Mouse (Mus musculus) forebrain, embryonic 15.5 days (tissue): Measurements from ENCODE around the gene Paqr4. TPM values are rescaled to one million over a fixed set of nuclear protein-coding genes. Genes with fewer than 3 reads are reported as not detected.

Experiments
- ATAC-seq: fragments of 200-750 bp; cut with Nextera tagmentation; replicated peaks from 2 replicates; pipeline ENCODE4 v1.8.0; 2017; ENCODE audit warnings: mild to moderate bottlenecking, moderate TSS enrichment, moderate library complexity
- H3K27ac ChIP-seq: fragments of 300-500 bp; sonication (generic); replicated peaks from 2 replicates; pipeline ENCODE4 v1.5.1; 2015; ENCODE audit warnings: mild to moderate bottlenecking, inconsistent platforms
- H3K27me3 ChIP-seq: fragments of 300-500 bp; sonication (generic); 2 replicates; pipeline ENCODE4 v1.6.1; 2015; ENCODE audit warnings: inconsistent platforms
- H3K36me3 ChIP-seq: fragments of 300-500 bp; sonication (generic); 2 replicates; pipeline ENCODE4 v1.6.1; 2015; ENCODE audit warnings: mild to moderate bottlenecking, inconsistent platforms
- H3K4me1 ChIP-seq: fragments of 300-500 bp; sonication (generic); 2 replicates; pipeline ENCODE4 v1.6.1; 2015; ENCODE audit warnings: inconsistent platforms
- H3K4me2 ChIP-seq: fragments of 300-500 bp; sonication (generic); replicated peaks from 2 replicates; pipeline ENCODE4 v1.6.1; 2015; ENCODE audit warnings: mild to moderate bottlenecking, inconsistent platforms
- H3K4me3 ChIP-seq: fragments of 300-500 bp; sonication (generic); 2 replicates; pipeline ENCODE4 v1.5.1; 2015; ENCODE audit warnings: mild to moderate bottlenecking, inconsistent platforms
- H3K9ac ChIP-seq: fragments of 300-500 bp; sonication (generic); replicated peaks from 2 replicates; pipeline ENCODE4 v1.6.1; 2015; ENCODE audit warnings: mild to moderate bottlenecking, inconsistent platforms
- H3K9me3 ChIP-seq: fragments of 300-500 bp; sonication (generic); 2 replicates; pipeline ENCODE4 v1.6.1; 2016; ENCODE audit warnings: inconsistent platforms
- WGBS: fragments of 180-500 bp; shearing (Covaris S2); methylation state at CpG from one replicate; pipeline ENCODE4 v1.1.7; 2015; ENCODE audit warnings: mixed read lengths; 5-methylcytosine and 5-hydroxymethylcytosine counted together
- polyA plus RNA-seq: library from polyadenylated mRNA; unstranded; fragments of >200 nt; fragmentation: Nextera tagmentation; extraction: Ambion mirVana; gene quantifications from 2 replicates; pipeline ENCODE4 v1.2.1, GENCODE M21; 2015

Gene Paqr4
- polyA plus RNA-seq, 1 experiment from 2014 or later: 39.7 TPM

DNA sequence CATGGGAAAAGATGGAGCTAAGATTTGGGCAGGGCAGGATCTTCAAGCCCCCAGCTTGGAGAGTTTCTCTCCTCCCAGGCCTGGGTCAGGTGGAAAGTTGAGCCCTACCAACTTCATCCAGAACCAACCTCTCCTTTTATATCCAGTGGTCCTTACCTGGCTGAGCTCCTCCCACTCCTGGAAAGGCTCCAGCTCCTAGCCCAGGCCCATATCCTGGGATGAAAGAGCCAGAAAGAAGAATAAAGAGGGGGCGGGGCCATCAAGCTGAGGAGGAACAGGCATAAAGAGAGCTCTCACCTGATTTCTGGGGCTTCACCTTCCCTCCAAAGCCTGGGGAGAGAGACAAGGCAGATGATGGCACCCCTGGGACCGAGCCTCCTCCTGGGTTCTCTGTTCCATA, 23.7 kb downstream of the Paqr4 start:
- H3K36me3 ChIP-seq: no peaks in the 10 kb centered on the region
- no peak overlapping the region for H3K27ac ChIP-seq
- WGBS: 54% methylated on average over 2 of the region's 2 CpGs
- H3K9ac ChIP-seq: no peak overlapping the region
- H3K4me2 ChIP-seq: no peak overlapping the region
- no peak overlapping the region for H3K4me3 ChIP-seq
- no peak for ATAC-seq
- H3K9me3 ChIP-seq: no peaks in the 10 kb centered on the region
- H3K4me1 ChIP-seq: no peaks in the 10 kb centered on the region
- no peaks in the 10 kb centered on the region for H3K27me3 ChIP-seq

DNA sequence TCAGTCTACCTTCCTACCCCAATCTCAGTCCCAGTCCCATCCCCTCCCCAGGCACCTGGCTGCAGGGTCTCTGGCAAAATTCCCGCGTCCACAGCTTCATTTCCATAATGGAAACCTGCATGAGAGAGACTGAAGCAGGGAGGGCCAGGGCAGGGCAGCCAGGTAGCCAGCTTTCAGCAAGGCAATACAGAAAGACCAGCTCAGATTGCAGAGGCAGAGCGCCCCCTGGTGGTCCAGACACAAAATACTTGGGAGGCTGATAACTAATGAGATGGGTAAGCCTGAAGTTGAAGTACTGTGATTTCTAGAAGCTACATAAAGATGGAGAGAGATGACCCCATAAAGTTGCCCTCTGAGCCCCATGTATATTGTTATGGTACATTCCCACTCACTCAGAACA, 34.5 kb downstream of the Paqr4 start:
- Histone ChIP-seq H3K27ac (no peak overlapping the region), H3K9me3 (no peaks in the 10 kb centered on the region), H3K9ac (no peak overlapping the region; the same call in 1 of the 2 replicates), H3K27me3 (0 out of 2 replicates have a peak, but pooled peaks cover 6% of the 10 kb centered on the region), H3K4me1 (no peaks in the 10 kb centered on the region), H3K36me3 (no peaks in the 10 kb centered on the region), H3K4me3 (no peak overlapping the region), H3K4me2 (no peak overlapping the region)
- peak; percentile 44 for ATAC-seq
- 1% methylated on average over 3 of the region's 3 CpGs for WGBS

DNA sequence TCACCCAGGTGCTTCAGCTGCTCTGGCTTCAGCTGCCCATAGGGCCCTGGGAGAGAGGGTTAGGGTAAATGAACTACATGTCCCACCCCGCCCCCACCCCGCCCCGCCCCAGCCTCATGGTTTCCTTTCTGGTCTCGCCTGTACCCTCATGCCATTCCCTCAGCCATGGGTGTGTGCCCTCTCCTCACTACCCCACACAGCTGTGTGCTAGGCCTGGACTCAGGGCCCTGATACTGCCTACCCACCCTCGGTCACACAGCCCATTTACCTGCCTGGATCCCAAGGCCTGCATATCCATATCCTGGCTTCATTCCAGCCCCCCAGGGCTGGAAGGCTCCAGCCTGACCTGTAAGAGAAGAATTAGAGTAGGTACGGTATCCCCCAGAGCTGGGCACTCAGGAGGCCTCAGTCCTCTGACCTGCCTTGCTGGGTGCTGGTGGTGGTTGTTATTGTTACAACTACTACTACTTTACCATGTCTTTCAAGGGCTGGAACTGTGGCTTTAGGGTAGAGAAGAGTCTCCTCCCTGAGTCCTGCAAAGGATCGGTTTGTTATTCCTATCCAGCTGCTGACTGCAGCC, 35.1 kb downstream of the Paqr4 start:
- H3K9ac ChIP-seq: no peak overlapping the region; the same call in 1 of the 2 replicates
- H3K27me3 ChIP-seq: peaks cover 9% of the 10 kb centered on the region; the same call in 1 of the 2 replicates
- H3K4me2 ChIP-seq: no peak overlapping the region
- H3K36me3 ChIP-seq: no peaks in the 10 kb centered on the region
- H3K27ac ChIP-seq: no peak overlapping the region
- H3K9me3 ChIP-seq: no peaks in the 10 kb centered on the region
- WGBS: 72% methylated on average over 7 of the region's 7 CpGs
- no peaks in the 10 kb centered on the region for H3K4me1 ChIP-seq
- no peak overlapping the region for H3K4me3 ChIP-seq
- peak; percentile 41 for ATAC-seq

DNA sequence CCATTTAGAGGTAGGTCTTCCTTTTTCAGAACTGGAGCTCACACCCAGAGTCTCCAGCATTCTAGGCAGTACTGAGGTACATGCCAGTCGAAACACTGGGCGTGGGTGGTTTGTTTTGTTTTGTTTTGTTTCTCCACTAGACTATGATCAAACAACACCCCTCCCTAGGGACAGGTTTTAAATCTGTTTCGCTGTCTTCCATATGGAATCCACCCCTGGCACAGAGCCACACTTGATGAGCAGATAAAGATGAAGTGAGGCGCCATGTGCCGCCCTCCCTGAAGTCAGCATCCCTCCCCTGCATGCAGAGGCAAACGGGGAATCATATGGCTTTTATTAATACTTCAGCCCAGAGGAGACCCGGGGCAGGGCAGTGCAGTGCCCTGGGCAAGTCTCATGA, 35.9 kb downstream of the Paqr4 start:
- WGBS: 49% methylated on average over 7 of the region's 7 CpGs
- no peak overlapping the region for H3K4me2 ChIP-seq
- no peaks in the 10 kb centered on the region for H3K9me3 ChIP-seq
- H3K27me3 ChIP-seq: peaks cover 8% of the 10 kb centered on the region; the same call in 1 of the 2 replicates
- no peaks in the 10 kb centered on the region for H3K36me3 ChIP-seq
- ATAC-seq: no peak
- H3K4me3 ChIP-seq: no peak overlapping the region
- H3K9ac ChIP-seq: no peak overlapping the region
- no peak overlapping the region for H3K27ac ChIP-seq
- peaks cover 3% of the 10 kb centered on the region for H3K4me1 ChIP-seq

DNA sequence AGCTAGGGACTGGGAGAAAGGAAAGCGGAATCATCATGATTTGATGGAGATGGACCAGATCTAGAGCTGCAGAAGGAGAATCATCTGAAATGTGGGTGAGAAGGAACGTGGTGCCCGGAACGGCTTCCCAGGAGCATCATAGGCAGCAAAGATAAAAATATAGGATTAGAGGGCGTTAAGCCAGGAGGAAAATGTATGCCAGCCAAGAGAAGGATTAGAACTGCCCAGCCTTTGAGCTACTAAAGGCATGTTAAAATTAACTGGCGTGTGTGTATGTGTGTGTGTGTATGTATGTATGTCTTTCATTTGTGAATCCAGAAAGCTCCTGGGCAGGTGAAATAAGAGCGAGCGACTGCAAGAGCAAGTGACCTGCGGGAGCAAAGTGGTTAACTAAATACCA, 37.4 kb downstream of the Paqr4 start:
- no peak for ATAC-seq
- no peak overlapping the region for H3K4me2 ChIP-seq
- H3K4me1 ChIP-seq: peaks cover 9% of the 10 kb centered on the region
- H3K9me3 ChIP-seq: no peaks in the 10 kb centered on the region
- peaks cover 22% of the 10 kb centered on the region for H3K27me3 ChIP-seq
- H3K9ac ChIP-seq: no peak overlapping the region
- H3K36me3 ChIP-seq: no peaks in the 10 kb centered on the region
- WGBS: 83% methylated on average over 9 of the region's 9 CpGs
- H3K4me3 ChIP-seq: no peak overlapping the region
- H3K27ac ChIP-seq: no peak overlapping the region

DNA sequence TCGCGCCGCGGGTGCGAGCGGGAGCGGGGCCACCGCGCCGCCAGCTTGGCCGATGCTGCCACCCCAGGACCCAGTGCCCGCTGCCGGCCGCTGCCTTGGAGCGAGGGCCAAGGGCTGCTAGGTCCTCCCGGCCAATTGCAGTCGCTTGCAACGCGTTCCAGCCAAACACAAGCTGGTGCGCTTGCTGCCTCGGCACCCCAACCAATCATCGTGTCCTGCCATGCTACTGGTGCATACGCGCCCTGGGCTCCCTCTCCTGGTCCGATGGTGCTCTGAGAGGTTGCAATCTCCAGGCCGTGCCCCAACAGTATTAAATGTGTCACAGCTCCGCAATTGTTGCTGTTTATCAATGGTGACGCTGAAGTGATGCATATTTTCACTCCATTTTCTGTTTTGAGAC, 40.6 kb downstream of the Paqr4 start:
- 0% methylated on average over 28 of the region's 28 CpGs for WGBS
- ATAC-seq: peak; percentile 97
- Histone ChIP-seq H3K27ac (no peak overlapping the region), H3K4me3 (peak overlapping the region; percentile 86), H3K4me1 (peaks cover 9% of the 10 kb centered on the region), H3K9me3 (no peaks in the 10 kb centered on the region), H3K36me3 (no peaks in the 10 kb centered on the region), H3K27me3 (peaks cover 28% of the 10 kb centered on the region), H3K4me2 (peak overlapping the region; percentile 100), H3K9ac (peak overlapping the region; percentile 59)

DNA sequence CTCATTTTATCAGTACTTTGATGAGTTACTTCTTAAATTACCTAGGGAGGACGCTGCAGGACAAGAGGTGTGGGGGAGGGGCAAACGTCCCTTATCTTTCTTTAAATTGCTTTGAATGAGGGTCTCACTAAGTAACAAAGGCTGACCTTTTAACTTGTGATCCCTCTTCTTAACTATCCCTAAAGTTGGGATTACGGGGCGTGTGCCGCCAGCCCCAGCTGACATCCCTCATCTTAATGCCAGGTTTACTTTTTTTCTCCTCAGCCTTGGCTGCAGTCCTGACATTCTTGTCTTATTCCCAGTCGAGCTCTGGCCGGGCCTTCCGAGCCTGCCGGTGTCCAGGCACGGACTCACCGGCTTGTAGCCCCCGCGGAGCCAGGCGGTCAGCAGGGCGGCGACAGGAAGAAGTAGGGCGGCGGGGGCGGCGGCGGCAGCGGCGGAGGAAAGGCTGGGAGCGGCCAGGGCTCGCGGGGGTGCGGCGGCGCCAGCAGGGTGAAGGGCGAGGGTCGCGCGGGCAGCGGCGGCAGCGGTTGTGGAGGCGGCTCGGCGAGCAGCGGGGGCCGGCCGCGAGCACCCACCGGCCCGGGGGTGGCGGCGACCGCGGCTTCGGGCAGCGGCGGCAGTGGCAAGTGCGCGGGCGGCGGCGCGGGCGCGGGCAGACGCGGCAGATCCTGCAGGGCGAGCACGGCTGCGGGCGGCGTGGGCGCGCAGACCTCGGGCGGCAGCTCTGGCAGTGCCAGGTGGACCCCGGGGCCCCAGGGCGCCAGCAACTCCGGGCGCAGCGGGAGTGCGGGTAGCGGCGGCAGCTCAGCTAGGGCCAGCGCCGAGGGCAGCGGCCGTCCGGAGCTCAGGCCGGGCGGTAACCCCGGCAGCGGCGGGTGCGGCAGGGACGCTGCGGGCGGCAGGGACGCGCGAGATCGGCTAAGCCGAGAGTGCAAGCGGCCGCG, 41.3 kb downstream of the Paqr4 start:
- ATAC-seq: peak; percentile 72
- no peaks in the 10 kb centered on the region for H3K36me3 ChIP-seq
- H3K9me3 ChIP-seq: no peaks in the 10 kb centered on the region
- H3K27ac ChIP-seq: no peak overlapping the region
- peak overlapping the region; percentile 59 for H3K9ac ChIP-seq
- peak overlapping the region; percentile 100 for H3K4me2 ChIP-seq
- H3K27me3 ChIP-seq: peaks cover 28% of the 10 kb centered on the region
- peaks cover 9% of the 10 kb centered on the region for H3K4me1 ChIP-seq
- H3K4me3 ChIP-seq: peak overlapping the region; percentile 86
- under 1% methylated on average over 96 of the region's 101 CpGs for WGBS

DNA sequence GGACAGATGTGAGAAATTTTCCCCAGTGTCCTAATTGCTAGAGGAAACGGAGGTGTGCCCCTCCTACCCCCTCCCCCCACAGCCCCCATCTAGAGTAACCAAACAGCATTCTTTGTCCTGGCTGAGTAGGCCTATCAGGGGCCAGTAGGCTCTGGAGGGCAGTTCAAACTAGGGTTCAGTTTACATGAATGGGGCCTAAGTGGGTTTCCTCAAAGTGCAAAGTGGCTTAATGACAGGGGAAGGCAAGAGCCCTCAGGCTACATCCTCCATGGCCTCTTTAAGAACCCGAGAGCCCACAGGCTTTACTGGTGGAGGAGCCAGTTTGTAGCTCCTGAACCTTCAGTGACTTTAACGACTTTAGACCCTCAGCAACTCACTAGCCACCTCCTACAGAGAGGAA, 44.9 kb downstream of the Paqr4 start:
- ATAC-seq: no peak
- Histone ChIP-seq H3K36me3 (no peaks in the 10 kb centered on the region), H3K27me3 (peaks cover 24% of the 10 kb centered on the region), H3K9ac (no peak overlapping the region), H3K4me2 (no peak overlapping the region), H3K9me3 (no peaks in the 10 kb centered on the region), H3K4me3 (no peak overlapping the region), H3K27ac (no peak overlapping the region), H3K4me1 (peaks cover 9% of the 10 kb centered on the region)
- WGBS: 8% methylated on average over 3 of the region's 3 CpGs

DNA sequence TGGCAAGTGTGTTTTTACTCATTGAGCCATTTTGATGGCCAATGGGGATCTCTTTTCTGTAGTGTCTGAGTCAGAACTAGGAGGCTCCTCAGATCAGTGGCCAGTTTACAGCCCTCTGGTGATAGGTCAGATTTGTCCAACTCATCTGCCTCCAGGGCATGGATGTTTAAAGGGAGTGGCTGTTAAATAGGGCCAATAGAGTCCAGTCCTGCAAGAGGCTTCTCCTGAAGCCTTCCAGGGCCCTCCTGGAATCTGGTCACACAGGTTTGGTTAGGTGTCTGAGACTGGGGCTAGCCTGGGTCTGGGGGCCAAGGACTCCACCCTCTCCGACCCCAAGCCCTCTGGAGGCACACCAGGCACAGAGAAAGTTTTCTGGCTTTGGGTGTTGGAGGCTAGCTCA, 46.2 kb downstream of the Paqr4 start:
- H3K36me3 ChIP-seq: no peaks in the 10 kb centered on the region
- H3K27me3 ChIP-seq: peaks cover 18% of the 10 kb centered on the region
- WGBS: 48% methylated on average over 1 of the region's 1 CpGs
- no peaks in the 10 kb centered on the region for H3K9me3 ChIP-seq
- H3K9ac ChIP-seq: no peak overlapping the region
- no peak overlapping the region for H3K4me3 ChIP-seq
- H3K4me1 ChIP-seq: peaks cover 6% of the 10 kb centered on the region
- ATAC-seq: no peak
- H3K4me2 ChIP-seq: no peak overlapping the region
- H3K27ac ChIP-seq: no peak overlapping the region

Other genes with a start within 250 kb of the Paqr4 start
- 21.0 and 21.5 TPM in 2 replicates for gene Zfp213, start 176.6 kb downstream of the Paqr4 start, polyA plus RNA-seq
- 26.9 and 30.2 TPM in 2 replicates for gene Zfp13, start 141.4 kb downstream of the Paqr4 start, polyA plus RNA-seq
- gene Zscan10, start 140.0 kb downstream of the Paqr4 start, polyA plus RNA-seq: not detected in 2 replicates
- 1.3 and 1.7 TPM in 2 replicates for gene Mmp25, start 95.6 kb downstream of the Paqr4 start, polyA plus RNA-seq
- gene Bicdl2, start 80.4 kb downstream of the Paqr4 start, polyA plus RNA-seq: 0.22 TPM in 1 of 2 replicates, not detected in the other
- gene Hcfc1r1, start 67.3 kb downstream of the Paqr4 start, polyA plus RNA-seq: 90.3 and 92.0 TPM in 2 replicates
- gene Thoc6, start 67.0 kb downstream of the Paqr4 start, polyA plus RNA-seq: 39.4 and 39.5 TPM in 2 replicates
- 3.6 and 5.5 TPM in 2 replicates for gene Tnfrsf12a, start 63.4 kb downstream of the Paqr4 start, polyA plus RNA-seq
- gene Cldn6, start 61.6 kb downstream of the Paqr4 start, polyA plus RNA-seq: 0.42 and 0.50 TPM in 2 replicates
- gene Cldn9, start 56.8 kb downstream of the Paqr4 start, polyA plus RNA-seq: 1.2 TPM in 2 replicates
- gene 1520401A03Rik, start 18.1 kb downstream of the Paqr4 start, polyA plus RNA-seq: not detected in 2 replicates
- 26.7 and 28.4 TPM in 2 replicates for gene Pkmyt1, start 14.5 kb downstream of the Paqr4 start, polyA plus RNA-seq
- gene Kremen2, start 5.0 kb upstream of the Paqr4 start, polyA plus RNA-seq: 0.48 and 0.50 TPM in 2 replicates
- 162 and 164 TPM in 2 replicates for gene Flywch1, start 30.7 kb upstream of the Paqr4 start, polyA plus RNA-seq
- 30.7 and 31.9 TPM in 2 replicates for gene Flywch2, start 45.2 kb upstream of the Paqr4 start, polyA plus RNA-seq
- 562 and 569 TPM in 2 replicates for gene Srrm2, start 49.7 kb upstream of the Paqr4 start, polyA plus RNA-seq
- 1,149 and 1,206 TPM in 2 replicates for gene Elob, start 88.3 kb upstream of the Paqr4 start, polyA plus RNA-seq
- not detected in 2 replicates for gene Prss33, start 95.2 kb upstream of the Paqr4 start, polyA plus RNA-seq
- gene Prss32, start 103.0 kb upstream of the Paqr4 start, polyA plus RNA-seq: not detected in 2 replicates
- gene Prss41, start 103.3 kb upstream of the Paqr4 start, polyA plus RNA-seq: 0.52 and 1.0 TPM in 2 replicates
- gene Prss21, start 127.2 kb upstream of the Paqr4 start, polyA plus RNA-seq: not detected in 2 replicates
- not detected in 2 replicates for gene Dcpp1, start 140.0 kb upstream of the Paqr4 start, polyA plus RNA-seq
- gene Dcpp2, start 140.0 kb upstream of the Paqr4 start, polyA plus RNA-seq: not detected in 2 replicates
- not detected in 2 replicates for gene Dcpp3, start 176.6 kb upstream of the Paqr4 start, polyA plus RNA-seq
- gene Sbp, start 200.8 kb upstream of the Paqr4 start, polyA plus RNA-seq: not detected in 2 replicates
- gene Sbpl, start 214.4 kb upstream of the Paqr4 start, polyA plus RNA-seq: not detected in 2 replicates
- not detected in 2 replicates for gene Prss30, start 239.7 kb upstream of the Paqr4 start, polyA plus RNA-seq